Mouse (Mus musculus) inflammation-experienced regulatory T-cells, adult 6 months (primary cell): ENCODE results near the gene Fmo4. TPM values are rescaled to one million over a fixed set of nuclear protein-coding genes. Genes with fewer than 3 reads are reported as not detected.

Experiments used
- ATAC-seq: one replicate; pipeline ENCODE4 v1.8.0; 2017
- polyA plus RNA-seq, 3 experiments: library from polyadenylated mRNA; unstranded; fragments of 100-300 nt; shearing (Covaris generic); gene quantifications; one replicate each; pipeline ENCODE4 v1.2.1; 2017

Gene Fmo4
- not detected for polyA plus RNA-seq

DNA sequence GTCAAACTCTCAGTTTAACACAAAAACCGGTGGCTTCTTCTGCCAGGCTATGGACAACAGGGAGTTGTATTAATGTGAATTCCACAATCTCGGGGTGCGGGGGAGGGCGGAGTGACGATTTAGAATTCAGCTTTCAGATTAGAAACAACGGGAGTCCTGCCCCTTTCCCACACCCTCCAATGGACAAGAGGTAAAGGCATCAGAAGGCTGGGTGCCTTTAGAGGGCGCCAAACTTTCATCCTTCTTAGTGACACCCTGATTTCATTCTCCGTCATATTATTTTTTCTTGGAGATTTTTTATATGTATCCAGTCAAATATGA is at the start of gene Fmo4:
Fmo4 (minus strand) TSS at position 137 of the 321 bp plus-strand sequence.
- ATAC-seq = no peak

DNA sequence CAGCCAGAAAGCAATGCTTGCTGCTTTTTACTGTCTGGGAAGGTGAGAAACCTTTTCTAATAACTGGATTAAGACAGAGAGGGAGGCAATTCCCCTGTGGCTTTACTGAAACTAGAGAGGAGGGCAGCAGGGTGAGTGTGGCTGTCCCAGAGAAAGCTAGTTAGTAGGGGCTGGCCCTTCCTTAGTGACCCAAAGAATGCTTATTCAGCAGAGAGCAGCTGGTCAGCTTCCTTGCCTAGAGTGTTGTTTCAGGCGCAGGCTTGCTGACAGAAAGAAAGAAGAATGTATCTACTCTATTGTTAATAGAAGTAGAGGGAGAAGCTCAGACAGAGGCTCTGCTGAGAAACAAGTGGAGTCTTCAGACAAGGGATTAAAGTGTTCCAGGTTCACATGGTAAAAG is 48.6 kb upstream of the Fmo4 start:
- ATAC-seq = no peak

DNA sequence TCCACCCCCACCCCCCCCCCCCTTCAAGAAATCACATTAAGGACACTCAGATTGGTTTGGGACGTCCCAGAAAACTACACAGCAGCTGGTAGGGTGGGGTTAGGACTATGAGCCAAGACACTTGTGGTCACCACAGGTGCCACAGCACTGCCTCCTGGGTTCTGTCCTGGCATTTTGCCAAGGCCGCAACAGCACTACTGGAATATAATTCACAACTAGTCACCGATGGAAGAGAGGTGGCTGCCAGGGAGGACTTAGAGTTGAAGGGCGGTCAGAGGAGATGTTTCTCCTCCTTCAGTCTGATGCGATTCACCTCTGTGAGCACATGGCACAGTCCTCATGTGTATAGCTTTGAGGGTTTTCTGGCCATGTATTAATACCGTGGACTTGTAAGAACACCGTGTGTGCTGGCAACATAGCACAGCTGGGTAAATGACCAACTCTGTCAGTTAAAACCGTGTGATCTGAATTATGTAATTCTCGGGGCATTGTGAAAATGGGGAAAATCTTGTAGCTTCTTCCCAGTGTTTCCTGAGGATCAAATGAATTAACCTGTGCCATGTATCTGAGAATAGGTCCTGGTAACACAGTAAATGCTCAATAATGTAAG is 46.3 kb upstream of the Fmo4 start:
- no peak for ATAC-seq

DNA sequence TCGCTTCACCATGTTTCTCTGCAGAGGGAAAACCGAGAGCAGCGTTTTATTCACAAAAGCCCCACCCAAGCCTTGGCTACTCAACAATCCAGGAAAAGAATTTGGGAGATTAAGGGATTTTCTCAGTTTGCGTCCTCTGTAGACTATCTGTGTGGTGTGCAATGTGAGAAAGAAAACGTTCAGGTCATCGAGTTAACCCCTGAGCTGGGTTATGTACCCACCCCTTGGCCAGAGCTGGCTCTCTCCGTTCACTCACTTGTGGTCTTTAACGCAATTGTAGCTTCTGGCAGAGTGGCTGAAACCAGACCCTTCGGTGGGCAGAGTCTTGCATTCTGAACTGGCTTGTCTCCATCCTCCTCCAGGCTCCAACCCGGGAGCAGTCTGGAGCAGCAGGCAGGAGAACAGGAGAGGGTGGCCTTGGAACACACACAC is 45.8 kb upstream of the Fmo4 start:
- no peak for ATAC-seq

DNA sequence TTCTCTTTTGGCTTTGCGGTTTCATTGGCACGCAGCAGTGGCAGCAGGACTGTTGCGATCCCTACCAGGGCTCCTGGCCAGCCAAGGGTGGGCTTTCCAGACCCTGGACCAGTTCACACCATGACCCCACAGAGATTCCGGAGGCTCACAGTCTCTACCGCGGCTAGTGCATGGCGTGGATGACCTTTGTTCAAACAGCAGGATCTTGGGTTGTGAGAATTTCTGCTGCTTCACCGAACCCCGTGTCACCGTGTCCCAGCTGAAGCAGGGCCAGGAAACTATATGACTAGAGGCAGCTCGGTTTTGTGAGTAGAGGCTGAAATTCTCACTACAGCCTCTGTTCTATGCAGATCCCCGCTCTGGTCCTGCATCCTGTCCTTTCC is 45.0 kb upstream of the Fmo4 start:
- no peak for ATAC-seq

DNA sequence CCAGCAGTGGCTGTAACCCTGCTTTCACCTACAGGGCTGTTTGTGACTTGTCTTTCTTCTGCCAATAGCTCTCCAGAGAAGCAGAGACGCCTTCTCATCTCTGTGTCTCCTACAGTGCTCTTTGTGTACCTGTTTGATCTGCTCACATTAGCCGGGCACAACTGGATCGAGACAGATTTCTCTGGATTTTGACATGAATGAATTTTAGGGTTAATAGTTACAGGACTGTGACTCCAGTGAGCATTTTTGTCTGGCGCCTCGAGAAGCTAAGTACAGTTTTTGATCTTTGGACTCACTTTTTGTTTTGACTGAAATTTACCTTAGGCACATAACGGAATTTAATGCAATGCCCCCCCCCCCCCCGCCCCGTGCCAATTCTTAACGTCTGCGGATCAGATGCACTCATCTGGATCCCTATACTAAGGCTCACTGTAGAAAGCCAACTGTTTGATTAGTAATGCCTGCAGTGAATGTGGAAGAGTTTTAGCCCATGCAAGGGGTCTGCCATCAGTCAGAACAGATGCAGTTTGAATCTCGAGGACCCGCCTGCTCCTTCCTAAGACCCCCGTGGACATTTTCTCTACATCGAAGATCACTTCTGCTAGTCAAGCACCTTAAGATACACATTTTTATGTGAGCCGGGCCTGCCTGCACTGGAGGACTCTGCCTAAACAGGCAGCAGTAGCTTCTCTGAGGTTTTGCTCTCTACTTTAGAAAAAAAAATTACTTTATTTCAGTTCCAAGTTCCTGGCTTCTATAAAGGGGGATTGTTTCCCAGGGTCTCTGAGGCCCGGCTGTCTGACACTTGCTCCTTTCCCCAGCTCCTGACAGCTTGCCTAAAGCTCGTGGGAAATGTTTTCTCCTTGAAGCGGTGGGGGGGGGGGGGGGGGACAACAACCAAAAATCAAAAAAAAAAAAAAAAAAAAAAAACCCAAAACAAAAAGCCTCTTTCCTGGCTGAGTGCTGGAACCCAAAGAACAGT is 44.3 kb upstream of the Fmo4 start:
- no peak for ATAC-seq

DNA sequence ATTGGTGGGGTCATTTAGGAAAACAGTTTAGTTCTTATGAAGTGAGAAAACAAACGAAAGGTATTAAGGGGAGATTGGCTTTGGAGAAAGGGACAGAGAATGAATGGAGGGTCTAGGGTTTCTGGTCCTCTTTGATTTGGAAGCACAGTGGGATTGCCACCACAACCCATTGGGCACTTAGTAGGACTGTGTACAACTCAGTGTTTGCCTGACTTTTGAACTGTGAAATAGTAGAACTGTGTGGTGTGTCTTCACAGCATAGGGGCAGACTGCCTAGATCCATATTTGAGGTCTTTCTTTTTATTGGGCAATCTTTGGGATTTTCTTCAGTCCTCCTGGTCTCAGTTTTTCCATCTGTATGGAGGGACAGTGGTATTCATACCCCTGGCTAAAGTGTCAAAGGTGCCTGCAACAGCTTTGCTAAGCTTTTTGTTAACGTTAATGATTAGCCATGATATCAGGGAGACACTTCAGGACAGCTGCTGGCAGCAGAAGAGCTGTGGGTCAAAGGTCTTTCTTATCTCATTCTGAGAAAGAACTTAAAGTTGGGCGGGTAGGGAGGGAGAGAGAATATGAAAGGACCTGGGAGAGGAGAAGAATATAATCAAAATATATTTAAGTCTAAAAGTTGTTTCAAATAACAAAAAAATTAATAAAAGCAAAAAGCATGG is 40.2 kb upstream of the Fmo4 start:
- no peak for ATAC-seq

DNA sequence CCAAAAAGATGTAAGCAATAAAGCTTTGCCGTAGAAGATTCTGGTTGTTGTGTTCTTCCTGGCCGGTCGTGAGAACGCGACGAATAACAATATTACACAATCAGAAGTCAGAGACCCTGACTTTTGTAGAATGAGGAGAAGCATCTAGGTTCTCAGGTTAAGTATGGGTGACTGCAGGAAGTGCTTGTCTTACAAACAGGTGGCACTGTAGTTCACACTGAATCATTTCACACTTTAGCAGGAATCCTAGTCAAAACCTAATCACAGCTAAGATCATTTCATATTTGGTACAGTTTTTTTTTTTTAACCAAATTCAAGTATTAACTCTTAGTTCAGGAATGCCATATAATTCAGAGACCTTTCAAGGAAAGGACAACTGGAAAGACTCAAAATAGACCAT is 33.8 kb upstream of the Fmo4 start:
- ATAC-seq = no peak

DNA sequence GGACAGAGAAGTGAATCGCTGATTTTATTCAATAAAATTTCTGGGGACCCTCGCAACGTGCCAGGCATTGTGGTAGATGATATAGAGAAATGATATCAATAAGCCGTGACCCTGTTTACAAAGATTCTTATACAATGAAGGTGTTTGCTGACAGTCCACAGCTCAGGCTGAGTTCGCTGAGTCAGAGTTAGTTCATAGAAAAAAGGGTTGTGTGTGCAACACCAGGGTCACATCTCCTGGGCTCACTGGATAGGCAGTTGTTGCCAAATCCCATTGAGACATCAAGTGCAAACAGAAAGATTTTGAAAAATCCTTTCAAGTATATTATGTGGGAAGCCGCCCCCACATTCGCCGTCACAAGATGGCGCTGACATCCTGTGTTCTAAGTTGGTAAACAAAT is 26.4 kb upstream of the Fmo4 start:
- ATAC-seq = no peak

DNA sequence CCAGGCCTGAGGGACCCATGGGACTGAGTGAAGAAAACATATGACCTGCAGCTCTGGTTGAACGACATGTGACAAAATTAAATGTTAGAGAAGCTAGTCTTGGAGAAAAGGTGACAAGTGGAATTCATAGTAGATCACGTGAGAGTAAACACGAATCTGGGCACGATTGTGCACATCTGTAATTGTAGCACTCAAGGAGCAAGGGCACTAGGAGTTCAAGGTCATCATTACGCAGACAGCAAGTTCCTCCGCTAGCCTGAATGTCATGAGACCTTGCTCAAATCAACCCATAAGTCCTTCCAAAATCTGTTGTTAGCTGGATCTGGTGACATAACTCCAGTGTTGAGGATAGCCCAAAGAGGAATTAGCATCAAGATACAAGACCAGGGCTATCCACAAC is 25.2 kb upstream of the Fmo4 start:
- no peak for ATAC-seq

DNA sequence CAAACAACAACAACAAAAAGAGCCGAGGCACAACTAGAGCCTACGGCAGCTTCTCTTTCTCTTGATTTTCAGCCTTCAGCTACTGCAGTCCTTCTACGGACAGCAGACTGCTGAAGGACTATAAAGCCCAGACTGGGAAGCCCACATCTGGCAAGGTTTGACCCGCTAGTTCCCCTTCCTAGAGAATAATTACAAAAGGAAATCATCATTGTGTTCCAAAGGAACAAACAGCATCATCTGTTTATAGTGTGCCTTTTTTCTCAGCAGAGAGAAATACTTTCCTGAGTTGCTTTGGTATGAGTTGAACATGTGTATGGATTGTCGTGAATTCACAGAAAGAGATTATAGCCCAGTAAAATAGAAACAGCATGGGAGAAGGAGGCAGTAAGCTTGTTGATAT is 20.6 kb upstream of the Fmo4 start:
- ATAC-seq = no peak

DNA sequence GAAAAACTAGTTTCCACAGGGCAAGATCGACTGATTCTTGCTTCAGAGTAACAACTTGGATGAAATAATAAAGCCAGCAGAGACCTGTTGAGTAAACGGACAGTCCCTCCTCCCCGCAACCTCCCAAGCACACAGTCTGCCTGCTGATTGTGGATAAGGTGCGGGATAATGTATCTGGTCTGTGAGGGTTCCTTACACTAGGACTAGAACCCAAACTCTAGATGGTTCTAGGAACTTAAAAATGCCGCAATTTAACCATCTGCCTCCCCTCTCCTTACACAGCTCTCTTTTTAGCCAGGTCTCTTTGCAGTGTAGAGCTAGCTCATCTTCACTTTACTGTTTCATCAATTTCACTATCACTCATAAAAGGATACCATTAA is 18.8 kb upstream of the Fmo4 start:
- ATAC-seq = no peak

DNA sequence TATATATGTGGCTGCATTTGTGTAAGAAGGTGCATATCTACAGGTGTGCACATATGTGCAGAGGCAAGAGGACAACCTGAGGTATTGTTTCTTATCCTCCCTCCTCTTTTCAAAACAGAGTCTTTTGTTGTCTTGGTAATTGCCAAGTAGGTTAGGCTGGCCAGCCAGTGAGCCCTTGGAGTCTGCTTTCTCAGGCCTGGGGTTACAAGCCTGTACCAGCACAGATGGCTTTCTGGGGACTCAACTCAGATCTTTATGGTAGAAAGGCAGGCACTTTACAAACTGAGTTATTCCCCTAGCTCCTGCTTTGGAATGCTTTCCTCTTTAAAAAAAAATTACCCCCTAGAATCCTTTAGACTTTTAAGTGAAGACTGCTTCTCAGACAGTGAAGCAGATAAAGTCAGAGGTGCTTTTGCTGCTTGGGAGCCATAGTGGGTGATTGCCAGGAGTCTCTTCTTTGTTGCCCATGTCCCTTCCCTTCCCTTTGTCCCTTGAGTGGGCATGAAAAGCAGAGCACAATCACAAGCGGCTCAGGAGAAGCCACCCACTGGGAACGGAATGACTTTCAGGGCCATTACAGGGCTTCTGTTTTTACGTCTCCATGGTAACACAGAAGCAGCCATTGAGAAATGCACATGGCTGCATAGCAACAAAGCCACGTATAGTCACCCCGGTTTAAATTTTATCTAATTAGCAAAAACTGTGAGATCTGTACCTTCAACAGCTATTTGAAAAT is 18.2 kb upstream of the Fmo4 start:
- ATAC-seq = no peak

DNA sequence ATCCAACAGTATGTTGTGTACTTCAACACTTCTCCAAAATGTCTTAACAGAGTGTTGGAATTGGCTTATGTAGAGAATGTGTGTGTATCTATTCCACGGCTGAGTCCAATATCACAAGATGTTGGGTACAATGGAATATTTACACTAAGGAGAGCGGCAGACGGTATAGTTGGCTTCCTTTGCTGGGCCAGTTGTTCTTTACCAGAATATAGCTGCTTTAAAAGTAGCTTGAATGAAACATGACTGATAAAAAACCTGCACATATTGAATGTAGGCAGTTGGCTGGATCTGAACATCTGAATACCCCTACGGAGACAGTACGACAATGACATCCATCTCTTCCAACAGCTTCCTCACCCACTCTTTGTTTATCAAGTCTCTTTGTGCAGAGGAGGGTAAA is 5.5 kb upstream of the Fmo4 start:
- ATAC-seq = no peak

DNA sequence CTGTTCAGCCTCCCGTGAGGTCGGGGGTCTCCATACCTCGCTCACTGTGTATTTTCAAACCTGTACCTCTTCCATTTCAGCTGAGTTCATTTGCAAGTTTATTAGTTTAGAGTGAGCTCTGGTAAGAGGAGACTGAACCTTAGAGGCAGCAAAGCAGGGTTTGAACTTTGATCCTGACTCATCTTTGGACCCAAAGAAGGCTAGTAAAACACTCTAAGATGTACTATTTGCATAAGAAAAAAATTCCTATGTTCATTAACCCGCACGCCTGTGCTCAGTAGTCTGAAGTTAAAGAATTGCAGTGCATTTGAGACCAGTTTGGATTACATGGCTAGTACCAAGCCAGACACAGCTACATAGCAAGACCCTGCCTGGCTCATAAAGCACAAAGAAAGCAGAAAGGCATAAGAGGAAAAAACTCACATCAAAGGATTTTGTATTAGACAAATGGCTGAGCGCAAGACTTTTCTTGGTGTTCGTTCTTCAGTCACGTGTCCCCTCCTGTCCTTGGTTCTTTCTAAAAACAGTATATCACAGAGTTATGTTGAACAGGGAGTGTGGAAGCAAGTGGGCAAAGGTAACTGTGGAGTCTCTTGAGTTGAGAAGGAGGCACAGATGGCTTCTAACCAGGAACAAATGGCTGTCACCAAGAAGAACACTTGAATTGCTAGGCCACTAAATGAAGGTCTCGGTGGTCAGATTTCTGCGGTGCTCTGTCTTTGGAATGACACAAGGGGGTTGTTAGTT is 1.8 kb upstream of the Fmo4 start:
- ATAC-seq = no peak

DNA sequence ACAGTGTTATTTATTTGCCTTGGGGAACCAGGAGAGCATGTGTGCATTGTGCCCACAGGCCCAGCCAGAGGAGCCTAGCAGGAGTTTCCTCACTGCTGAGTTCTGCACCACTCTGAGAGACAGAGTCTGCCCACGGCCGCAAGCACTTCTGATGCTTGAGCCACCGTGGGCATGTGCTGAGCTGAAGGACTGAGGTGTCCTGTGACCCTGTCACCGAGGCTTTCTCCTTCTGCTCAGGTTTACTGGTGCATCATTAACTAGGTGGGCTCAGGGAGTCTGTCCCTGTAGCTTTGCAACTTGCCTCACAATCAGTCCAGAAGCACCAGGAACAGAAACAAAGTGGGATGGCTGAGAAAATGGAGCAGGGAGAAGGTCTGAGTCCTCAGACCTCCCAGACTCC is 1.2 kb upstream of the Fmo4 start:
- ATAC-seq = no peak

DNA sequence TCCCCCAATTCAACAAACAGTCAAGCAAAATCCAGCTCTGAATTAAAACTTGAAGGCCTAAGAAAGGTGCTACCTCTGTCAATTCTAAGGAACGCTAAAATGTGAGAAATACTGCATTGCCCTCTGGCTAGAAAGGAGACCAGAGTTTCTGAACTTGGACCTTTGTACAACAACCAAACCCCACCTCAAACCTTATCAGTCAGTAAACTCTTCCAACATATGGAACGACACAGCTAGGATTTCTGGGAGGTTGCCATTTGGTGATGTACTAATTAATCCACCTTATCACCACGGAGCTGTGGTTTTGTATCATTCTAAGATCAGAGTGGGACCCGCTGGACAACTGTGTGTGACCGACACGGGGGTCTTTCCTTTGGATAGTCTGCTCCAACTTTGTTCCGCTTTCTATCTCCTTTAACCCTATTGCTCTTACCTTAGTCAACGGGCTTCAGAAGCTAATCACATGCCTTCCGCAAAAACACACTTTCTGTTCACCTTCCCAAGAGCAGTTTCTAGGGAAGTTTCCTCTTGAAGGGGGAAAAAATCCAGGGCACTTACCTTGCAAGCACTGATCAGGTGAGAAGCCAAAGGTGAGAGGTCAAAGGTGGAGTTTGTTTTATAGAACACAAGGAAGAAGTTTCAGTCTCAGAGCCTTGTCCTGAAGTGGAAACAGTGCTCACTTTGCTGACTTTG is 483 bp downstream of the Fmo4 start:
- ATAC-seq = no peak

DNA sequence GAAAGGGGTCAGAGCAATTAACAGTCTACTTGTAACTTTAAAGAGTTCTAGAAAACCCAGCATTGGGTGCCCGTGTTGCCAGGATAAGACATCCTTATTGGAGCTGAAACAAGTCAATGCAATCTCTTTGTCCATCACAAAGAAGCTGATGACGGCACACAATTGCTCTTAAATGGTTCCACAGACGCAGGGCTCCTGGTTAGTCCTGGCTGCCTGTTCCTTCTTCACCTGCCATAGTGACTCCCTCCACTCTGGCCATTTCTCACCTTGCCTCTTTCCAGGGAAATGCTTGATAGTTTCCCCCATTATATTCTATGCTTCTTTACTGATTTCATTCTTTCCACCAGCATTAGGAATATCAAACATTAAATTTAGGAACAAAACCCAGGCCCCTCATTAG is 5.2 kb downstream of the Fmo4 start:
- ATAC-seq = no peak

DNA sequence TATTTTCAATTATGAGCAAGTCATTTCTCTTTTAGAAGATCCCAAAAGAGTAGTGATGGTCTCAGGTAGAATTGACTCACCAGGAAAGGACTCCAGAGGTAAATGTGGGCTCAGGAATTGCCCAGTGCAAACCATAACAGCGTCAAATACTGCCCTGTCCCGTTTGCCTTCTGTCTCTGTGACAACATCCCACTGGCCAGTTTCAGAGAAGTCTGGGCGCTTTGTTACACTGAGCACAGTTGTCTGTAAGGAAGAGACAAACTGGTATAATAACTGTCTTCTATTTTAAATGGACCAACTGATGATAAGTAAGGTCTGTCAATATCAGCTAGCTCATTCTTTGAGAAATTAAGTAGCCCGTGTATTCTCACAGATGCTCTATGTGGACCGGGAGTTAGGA is 6.3 kb downstream of the Fmo4 start:
- no peak for ATAC-seq

DNA sequence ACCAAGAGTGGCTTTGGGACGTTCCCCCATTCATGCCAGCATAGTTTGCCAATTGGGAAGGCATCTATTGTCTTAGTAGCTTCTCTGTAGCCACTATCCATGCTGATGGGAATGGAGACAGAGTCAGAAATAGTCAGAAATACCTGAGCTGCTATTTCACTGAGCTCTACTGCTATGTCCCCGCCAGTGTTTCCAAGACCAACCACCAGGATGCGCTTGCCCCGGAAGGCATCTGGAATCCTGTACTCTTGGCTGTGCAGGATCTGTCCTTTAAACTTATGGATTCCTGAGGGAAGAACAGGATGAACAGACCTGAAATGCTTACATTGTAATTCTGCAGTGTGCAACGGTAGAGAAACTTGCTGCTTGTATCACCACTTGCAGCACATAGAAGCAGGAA is 8.8 kb downstream of the Fmo4 start:
- no peak for ATAC-seq

DNA sequence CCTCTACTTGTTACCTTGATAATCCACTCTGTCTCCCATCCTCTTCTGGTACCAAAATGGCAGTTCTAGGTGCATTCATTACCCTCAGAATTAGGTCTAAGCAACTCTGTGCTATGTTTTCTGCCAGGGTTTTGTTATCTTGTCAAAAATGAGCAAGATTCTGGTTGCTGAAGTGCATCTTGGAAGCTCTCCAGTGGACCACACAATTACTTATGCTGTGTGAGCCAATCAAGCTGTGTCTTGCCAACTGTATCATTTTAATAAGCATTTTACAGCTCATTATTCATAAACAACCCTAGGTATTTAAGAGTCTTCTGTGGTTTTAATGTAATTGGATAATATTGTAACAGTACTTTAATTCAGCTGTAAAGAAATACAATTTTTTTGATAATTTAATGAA is 17.3 kb downstream of the Fmo4 start:
- no peak for ATAC-seq
